Mouse (Mus musculus) C2C12 (cell line): ENCODE data around the gene Cttnbp2.

ENCODE experiments used
- CTCF ChIP-seq: IDR thresholded peaks from one replicate; pipeline ENCODE4 v1.5.1; 2011; ENCODE audit not compliant: control insufficient read depth, insufficient read depth, insufficient read length
- MAX ChIP-seq: IDR thresholded peaks from one replicate; pipeline ENCODE4 v1.6.1; 2011; ENCODE audit warnings: mild to moderate bottlenecking, control low read depth

- no peak for TF ChIP-seq CTCF
- no peak for TF ChIP-seq MAX
Measured at GRCm38 (mm10) chr6:18423112-18423511, 91.5 kb downstream of the Cttnbp2 start.
